Mouse (Mus musculus) small intestine, adult 2 months (tissue): ENCODE results near the gene Hipk2. TPM values are rescaled to one million over a fixed set of nuclear protein-coding genes. Genes with fewer than 3 reads are reported as not detected.
A peak's percentile ranks its signal among the peaks of the same experiment; 100 is the strongest.

ENCODE experiments used
- H3K27ac ChIP-seq: fragments of 200-500 bp; 2 replicates; pipeline ENCODE4 v1.5.1; 2012; ENCODE audit warnings: low read depth, low read length, control low read depth, inconsistent platforms; ENCODE audit not compliant: insufficient read depth
- H3K27me3 ChIP-seq: fragments of 200-500 bp; 2 replicates; pipeline ENCODE4 v1.6.1; 2012; ENCODE audit warnings: mild to moderate bottlenecking, moderate library complexity, low read length, inconsistent platforms; ENCODE audit not compliant: control insufficient read depth, insufficient read depth
- H3K36me3 ChIP-seq: fragments of 200-500 bp; 2 replicates; pipeline ENCODE4 v1.6.1; 2012; ENCODE audit warnings: mild to moderate bottlenecking, low read length, control low read depth, inconsistent platforms; ENCODE audit not compliant: control insufficient read depth, insufficient read depth
- H3K4me1 ChIP-seq: fragments of 200-500 bp; 2 replicates; pipeline ENCODE4 v1.6.1; 2012; ENCODE audit warnings: low read length, inconsistent platforms, mixed read lengths; ENCODE audit not compliant: control insufficient read depth, insufficient read depth, insufficient read length
- H3K4me3 ChIP-seq: fragments of 200-500 bp; 2 replicates; pipeline ENCODE4 v1.5.1; 2012; ENCODE audit warnings: low read depth, mild to moderate bottlenecking, control low read depth, inconsistent platforms, low read length, moderate library complexity
- CTCF ChIP-seq: fragments of 200-500 bp; IDR thresholded peaks from 2 replicates; pipeline ENCODE4 v1.5.1; 2012; ENCODE audit warnings: low read depth, mild to moderate bottlenecking, control low read depth, inconsistent platforms, low read length, moderate library complexity, mixed read lengths; ENCODE audit not compliant: insufficient replicate concordance, insufficient read length; ENCODE audit errors: extremely low read depth
- POLR2A ChIP-seq: fragments of 200-500 bp; IDR thresholded peaks from 2 replicates; pipeline ENCODE4 v1.6.1; 2012; ENCODE audit warnings: low read depth, mild to moderate bottlenecking, control low read depth, inconsistent platforms, low read length, moderate library complexity
- WGBS: fragments of 180-500 bp; shearing (Covaris S2); methylation state at CpG from one replicate; pipeline ENCODE4 v1.1.7; 2018; 5-methylcytosine and 5-hydroxymethylcytosine counted together
- polyA plus RNA-seq: library from polyadenylated mRNA; depleted of rRNA; stranded (reverse); fragments of >200 nt; gene quantifications from 2 replicates; pipeline ENCODE4 v1.2.3, GENCODE M21; 2012

Hipk2 gene
- polyA plus RNA-seq, 1 experiment = 74.7 TPM

DNA sequence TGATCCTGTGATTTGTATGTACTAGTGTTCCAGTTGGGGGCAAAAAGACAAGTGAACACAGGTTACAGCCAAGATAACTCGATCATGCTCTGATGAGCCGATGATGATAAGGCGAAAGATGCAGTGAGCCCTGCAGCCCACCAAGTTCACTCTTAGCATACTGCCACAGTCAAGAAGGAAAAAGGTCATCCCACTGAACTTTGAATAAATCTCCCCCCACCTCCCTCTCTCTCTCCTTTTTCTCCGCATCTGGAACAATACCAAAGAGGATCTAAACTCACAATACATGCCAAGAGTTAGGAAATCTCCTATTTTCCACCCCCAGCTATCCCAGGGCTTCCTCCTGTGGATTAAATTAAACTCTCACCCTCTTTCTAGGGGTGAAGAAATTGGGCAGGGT lies 11.5 kb upstream of the Hipk2 start:
- WGBS = 92% methylated on average over 4 of the region's 4 CpGs
- no peak overlapping the region for H3K27ac ChIP-seq
- H3K4me1 ChIP-seq = peaks cover 12% of the 10 kb centered on the region; the same call in 1 of the 2 replicates
- TF ChIP-seq CTCF = no peak
- no peak for TF ChIP-seq POLR2A
- H3K36me3 ChIP-seq = no peaks in the 10 kb centered on the region
- no peak overlapping the region for H3K4me3 ChIP-seq
- no peaks in the 10 kb centered on the region for H3K27me3 ChIP-seq

DNA sequence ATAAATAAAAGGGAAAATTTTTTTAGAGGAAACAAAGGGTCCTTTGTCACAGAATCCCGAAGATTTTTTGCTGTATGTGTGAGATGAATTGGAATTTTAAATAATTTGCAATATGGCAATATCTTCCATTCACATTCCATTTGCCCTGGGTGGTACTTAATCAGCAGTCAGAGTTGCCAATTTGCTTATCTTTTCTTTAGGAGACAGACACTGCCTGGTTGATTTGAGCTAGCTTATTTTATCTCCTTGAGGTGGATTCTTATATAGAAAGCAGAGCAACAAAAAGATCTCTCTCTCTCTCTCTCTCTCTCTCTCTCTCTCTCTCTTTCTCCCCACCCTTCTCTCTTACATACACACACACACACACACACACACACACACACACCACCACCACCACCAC lies 9.2 kb upstream of the Hipk2 start:
- peaks cover 15% of the 10 kb centered on the region; the same call in 1 of the 2 replicates for H3K4me1 ChIP-seq
- TF ChIP-seq CTCF = no peak
- no peak overlapping the region for H3K27ac ChIP-seq
- H3K4me3 ChIP-seq = no peak overlapping the region
- H3K36me3 ChIP-seq = no peaks in the 10 kb centered on the region
- no peaks in the 10 kb centered on the region for H3K27me3 ChIP-seq
- WGBS = 53% methylated on average over 1 of the region's 1 CpGs

DNA sequence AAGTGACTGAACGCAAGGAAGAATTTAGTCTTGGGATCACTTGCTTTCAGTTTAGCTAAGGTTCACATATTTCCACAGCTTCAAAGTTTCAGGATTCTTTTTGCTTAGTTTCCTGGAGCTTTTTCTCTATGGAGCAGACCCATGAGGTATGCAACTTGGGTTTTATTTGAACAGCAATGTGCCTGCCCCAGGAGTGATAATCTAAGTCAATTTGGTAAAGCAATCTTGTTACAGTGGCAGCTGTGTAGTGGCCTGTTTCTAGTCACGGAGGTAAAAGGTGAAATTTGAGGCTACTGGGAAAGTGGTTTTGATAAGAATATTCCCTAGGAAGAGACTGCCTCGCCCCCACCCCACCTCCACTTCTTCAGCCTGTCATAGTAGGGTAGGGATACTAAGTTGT lies 8.5 kb upstream of the Hipk2 start:
- H3K4me1 ChIP-seq = peaks cover 15% of the 10 kb centered on the region; the same call in 1 of the 2 replicates
- 55% methylated on average over 3 of the region's 3 CpGs for WGBS
- H3K4me3 ChIP-seq = no peak overlapping the region
- TF ChIP-seq POLR2A (no peak), CTCF (no peak)
- no peaks in the 10 kb centered on the region for H3K27me3 ChIP-seq
- H3K27ac ChIP-seq = no peak overlapping the region
- H3K36me3 ChIP-seq = no peaks in the 10 kb centered on the region

DNA sequence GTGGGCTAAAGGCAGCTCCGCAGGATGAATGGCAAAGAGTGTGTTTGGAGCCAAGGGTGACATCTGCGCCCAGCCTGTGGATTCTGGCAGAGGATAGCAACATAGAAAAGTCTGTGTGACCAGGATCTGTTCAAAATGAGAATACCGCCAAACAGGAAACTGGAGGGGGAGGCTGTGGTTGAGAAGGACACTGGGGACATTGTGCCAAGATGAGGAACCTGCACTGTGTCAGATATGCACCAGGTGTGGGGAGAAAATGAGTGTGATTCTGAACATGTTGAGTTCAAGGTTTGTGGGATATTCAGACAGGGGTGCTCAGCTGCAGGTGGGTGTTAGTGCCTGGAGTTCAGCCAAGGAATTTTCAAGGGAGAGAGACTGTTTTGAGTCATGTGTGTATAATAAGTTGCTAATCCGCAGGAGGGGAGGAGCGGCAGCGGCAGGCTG lies 6.8 kb upstream of the Hipk2 start:
- WGBS = 16% methylated on average over 6 of the region's 6 CpGs
- H3K27ac ChIP-seq = peak overlapping the region; percentile 83
- TF ChIP-seq POLR2A (no peak), CTCF (no peak)
- no peak overlapping the region for H3K4me3 ChIP-seq
- peaks cover 16% of the 10 kb centered on the region; the same call in 1 of the 2 replicates for H3K4me1 ChIP-seq
- no peaks in the 10 kb centered on the region for H3K36me3 ChIP-seq
- no peaks in the 10 kb centered on the region for H3K27me3 ChIP-seq

DNA sequence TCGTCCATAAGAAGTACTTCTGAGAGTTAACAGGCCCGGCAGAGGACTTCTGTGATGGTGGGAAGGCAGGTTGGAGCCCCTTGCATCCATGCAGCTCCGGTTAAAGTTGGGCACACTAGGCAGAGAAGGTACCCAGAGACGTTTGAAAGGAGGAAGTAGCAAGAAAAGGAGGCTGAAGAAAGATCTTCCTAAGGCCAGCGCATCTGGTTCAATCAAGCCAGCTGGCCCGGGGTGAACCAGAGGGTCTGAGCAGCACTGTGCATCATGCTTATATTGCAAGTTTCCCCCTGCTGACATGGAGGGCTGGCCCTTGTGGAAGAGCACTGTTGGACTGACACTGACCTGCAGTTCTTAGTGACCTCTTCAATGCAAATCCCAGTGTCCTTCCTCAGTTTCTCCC lies 6.0 kb upstream of the Hipk2 start:
- Histone ChIP-seq H3K36me3 (no peaks in the 10 kb centered on the region), H3K4me1 (peaks cover 16% of the 10 kb centered on the region; the same call in 1 of the 2 replicates), H3K27ac (peak overlapping the region; percentile 83), H3K27me3 (no peaks in the 10 kb centered on the region), H3K4me3 (peak overlapping the region; percentile 40)
- 13% methylated on average over 6 of the region's 6 CpGs for WGBS
- no peak for TF ChIP-seq POLR2A
- no peak for TF ChIP-seq CTCF

DNA sequence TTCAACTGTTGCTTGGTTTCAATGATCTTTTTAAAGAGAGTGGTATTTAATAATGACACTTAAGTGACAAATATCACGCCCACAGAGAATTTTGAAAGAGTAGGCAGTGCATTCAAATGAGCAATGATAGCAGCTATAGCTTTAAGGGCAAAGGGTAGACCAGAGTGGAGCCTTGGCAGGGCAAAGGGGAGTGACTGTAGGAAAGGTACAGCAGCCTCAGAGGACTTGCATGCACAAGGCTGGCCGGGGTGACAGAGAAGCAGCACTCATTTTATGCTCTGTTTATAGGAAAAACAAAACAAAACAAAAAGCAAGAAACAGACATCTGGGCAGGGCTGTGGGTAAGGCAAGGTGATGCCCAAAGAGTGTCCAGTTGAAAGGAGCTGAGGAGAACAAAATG lies 5.5 kb upstream of the Hipk2 start:
- TF ChIP-seq POLR2A (peak; percentile 65; the same call in 1 of the 2 replicates), CTCF (no peak)
- Histone ChIP-seq H3K27me3 (no peaks in the 10 kb centered on the region), H3K36me3 (no peaks in the 10 kb centered on the region), H3K4me3 (peak overlapping the region; percentile 40; the same call in 1 of the 2 replicates), H3K4me1 (peaks cover 16% of the 10 kb centered on the region; the same call in 1 of the 2 replicates), H3K27ac (peak overlapping the region; percentile 83)
- 22% methylated on average over 2 of the region's 2 CpGs for WGBS

DNA sequence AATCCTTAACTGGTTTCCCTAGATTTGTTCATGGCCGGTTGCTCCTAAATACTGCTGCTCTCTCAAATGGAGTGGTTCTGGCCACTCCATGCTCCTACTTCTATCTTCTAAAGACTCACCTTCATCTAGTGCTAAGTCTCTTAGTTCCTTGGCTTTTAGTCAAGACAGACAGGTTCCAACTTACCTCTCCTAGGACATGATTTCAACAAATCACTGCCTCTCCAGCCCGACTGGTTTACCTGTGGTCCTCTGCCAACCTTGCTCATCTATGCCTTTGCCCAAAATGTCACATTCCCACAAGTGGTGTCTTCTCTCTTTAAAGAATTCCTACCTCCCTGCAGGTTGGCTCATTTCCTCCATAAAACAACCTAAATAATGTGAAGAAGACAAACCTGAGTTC lies 1.7 kb upstream of the Hipk2 start:
- no peak overlapping the region for H3K4me3 ChIP-seq
- no peaks in the 10 kb centered on the region for H3K36me3 ChIP-seq
- no peak overlapping the region for H3K27ac ChIP-seq
- 95% methylated on average over 2 of the region's 2 CpGs for WGBS
- H3K27me3 ChIP-seq = no peaks in the 10 kb centered on the region
- peaks cover 11% of the 10 kb centered on the region; the same call in 1 of the 2 replicates for H3K4me1 ChIP-seq
- TF ChIP-seq POLR2A (no peak), CTCF (no peak)
